Mouse (Mus musculus) testis, adult 2 months (tissue): ENCODE data around the gene Usp29.

Experiments used
- CTCF ChIP-seq: fragments of 200-500 bp; IDR thresholded peaks from 2 replicates; pipeline ENCODE4 v1.5.1; 2012; ENCODE audit warnings: low read depth, mild to moderate bottlenecking, inconsistent platforms, low read length, moderate library complexity; ENCODE audit not compliant: control insufficient read depth, insufficient read depth, insufficient replicate concordance
- POLR2A ChIP-seq: fragments of 200-500 bp; IDR thresholded peaks from 2 replicates; pipeline ENCODE4 v1.6.1; 2012; ENCODE audit warnings: low read depth, mild to moderate bottlenecking, inconsistent platforms, low read length, moderate library complexity; ENCODE audit not compliant: control insufficient read depth

DNA sequence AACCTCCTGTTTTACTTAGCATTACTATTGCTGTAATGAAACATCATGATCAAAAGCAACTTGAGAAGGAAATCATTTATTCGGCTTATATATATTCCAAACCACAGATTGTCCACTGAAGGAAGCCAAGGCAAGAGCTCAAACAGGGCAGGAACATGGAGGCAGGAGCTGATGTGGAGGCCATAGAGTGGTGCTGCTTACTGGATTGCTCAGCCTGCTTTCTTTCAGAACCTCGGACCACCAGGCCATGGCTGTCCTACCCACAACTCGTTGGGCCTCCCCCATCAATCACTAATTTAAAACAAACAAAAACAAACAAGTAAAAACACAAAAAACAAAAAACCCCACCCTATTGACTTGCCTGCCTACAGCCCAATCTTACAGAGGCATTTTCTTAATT, 119.9 kb downstream of the Usp29 start:
- no peak for TF ChIP-seq CTCF
- no peak for TF ChIP-seq POLR2A
